Mouse (Mus musculus) cerebral cortex, adult 2 months (tissue): ENCODE measurements around the gene Slc39a11.

Experiments used
- WGBS: fragments of 180-500 bp; shearing (Covaris S2); methylation state at CpG from one replicate; pipeline ENCODE4 v1.1.7; 2018; 5-methylcytosine and 5-hydroxymethylcytosine counted together

The Slc39a11 gene

DNA sequence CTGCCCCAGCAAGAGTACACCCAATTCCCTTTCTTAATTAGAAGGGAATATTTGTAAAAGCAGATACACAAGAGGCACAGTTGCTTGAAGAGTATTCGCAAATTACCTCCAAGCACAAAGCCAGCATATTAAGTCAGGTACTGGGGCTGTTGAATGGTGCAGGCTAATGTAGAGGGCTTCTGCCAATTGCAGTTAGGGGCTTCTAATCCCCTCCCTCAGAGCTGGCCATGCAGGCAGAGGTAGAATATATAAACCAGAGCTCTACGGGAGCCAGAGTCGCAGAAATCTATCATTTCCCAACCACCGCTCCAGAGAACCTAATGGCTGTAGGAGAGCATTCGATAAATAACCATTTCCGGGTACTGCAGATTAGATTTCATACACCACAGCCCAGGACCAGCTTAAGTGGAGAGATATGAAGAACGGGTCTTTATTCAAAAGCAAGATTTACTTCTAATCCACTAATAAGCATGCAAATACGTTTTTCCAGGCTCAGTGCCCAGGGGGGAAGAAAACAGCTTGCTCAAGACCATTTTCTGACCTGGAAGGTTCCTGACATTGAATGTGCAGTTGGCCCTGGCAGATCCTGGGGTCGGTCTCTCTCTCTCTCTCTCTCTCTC lies 302.9 kb downstream of the Slc39a11 start:
- WGBS, result 76% methylated on average over 9 of the region's 9 CpGs

- 43% methylated on average over 8 of the region's 8 CpGs for WGBS
Measured at GRCm38 (mm10) chr11:113339770-113340169, 310.1 kb downstream of the Slc39a11 start.

DNA sequence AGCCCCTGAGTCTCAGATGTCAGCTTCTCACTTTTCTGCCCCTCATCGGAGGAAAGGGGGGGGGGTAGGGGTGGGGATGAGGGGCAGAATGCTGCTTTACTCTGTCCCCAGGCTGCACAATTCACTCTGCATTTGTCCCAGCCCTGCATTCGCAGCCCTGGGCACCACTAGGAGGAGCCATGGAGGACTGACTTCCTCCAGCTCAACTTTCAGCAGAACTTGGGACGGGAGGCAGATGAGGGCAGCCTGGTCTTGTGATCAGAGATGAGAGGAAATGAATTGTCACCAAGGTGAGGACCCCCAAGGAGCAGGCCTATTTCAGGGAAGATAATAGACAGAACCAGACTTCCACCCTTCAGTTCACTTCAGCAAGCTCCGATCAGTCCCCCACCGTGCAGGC lies 311.3 kb downstream of the Slc39a11 start:
- 64% methylated on average over 5 of the region's 5 CpGs for WGBS

DNA sequence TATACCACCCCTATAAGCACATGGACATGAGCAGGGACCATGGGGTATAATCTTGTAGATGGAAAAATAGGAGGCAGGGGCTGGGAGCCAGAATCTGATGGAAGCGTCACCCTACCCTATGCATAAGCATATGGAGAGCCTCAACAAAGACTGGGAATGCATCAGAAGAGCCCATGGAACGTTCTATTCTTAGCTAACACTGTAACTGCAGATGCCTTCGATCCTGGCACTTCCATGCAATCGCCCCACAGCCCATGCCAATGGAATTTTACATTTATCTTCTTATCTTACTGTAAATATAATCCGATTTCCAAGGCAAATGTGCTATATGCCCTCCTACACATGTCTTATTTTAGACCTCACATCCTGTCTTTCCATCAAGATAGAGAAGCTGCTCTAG lies 314.2 kb downstream of the Slc39a11 start:
- 63% methylated on average over 5 of the region's 5 CpGs for WGBS

DNA sequence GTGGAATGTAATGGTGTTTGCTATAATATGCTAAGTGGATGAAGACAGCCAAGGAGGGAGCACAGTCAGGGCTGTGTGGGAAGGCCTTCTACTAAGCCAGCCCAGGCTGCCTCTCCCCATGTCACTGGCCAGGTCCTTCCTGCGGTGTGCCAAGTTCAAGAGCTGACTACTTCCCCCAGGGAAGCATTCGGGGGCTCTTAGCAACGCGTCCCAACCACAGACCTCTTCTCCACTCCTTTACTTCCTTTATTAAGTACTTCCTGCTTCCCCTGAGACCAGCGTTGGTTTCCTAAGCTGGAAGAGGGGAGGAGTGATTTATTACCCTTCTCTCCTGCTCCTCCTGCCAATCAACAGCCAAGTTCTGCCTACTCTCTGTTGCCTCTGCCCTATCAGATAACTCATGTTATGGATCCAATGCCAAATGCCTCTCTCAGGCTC lies 315.4 kb downstream of the Slc39a11 start:
- WGBS, result 56% methylated on average over 5 of the region's 5 CpGs

DNA sequence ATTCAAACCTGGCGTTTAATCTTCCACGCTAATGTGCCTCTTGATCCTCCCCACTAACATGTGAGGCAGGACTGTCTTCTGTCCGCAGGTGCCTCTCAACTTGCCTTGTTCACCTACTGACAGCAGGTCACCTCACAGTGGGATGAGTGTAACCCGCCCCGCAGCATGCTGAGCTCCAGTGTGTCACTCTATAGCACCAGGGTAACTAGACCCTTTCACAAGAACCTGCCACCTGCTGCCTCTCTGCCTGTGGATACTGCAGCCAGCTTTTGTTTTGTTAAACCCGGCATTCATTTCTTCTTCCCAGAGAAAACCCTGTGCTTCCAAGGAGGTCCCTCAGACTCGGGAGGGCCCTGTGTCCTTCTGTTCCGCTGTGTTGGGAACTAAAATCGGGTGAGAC lies 316.3 kb downstream of the Slc39a11 start:
- 79% methylated on average over 9 of the region's 9 CpGs for WGBS

GRCm38 (mm10) chr11:113330061-113330591 lies 319.8 kb downstream of the Slc39a11 start:
- 91% methylated on average over 13 of the region's 13 CpGs for WGBS

- 61% methylated on average over 3 of the region's 3 CpGs for WGBS
Measured at GRCm38 (mm10) chr11:113327499-113328062, 322.3 kb downstream of the Slc39a11 start.

GRCm38 (mm10) chr11:113326387-113327011 lies 323.4 kb downstream of the Slc39a11 start:
- WGBS, result 30% methylated on average over 18 of the region's 18 CpGs

- 93% methylated on average over 3 of the region's 3 CpGs for WGBS
Measured at GRCm38 (mm10) chr11:113321601-113322000, 328.3 kb downstream of the Slc39a11 start.

GRCm38 (mm10) chr11:113309265-113309951 lies 340.5 kb downstream of the Slc39a11 start:
- 81% methylated on average over 10 of the region's 10 CpGs for WGBS

- WGBS, result 72% methylated on average over 4 of the region's 4 CpGs
Measured at GRCm38 (mm10) chr11:113308256-113308941, 341.5 kb downstream of the Slc39a11 start.

DNA sequence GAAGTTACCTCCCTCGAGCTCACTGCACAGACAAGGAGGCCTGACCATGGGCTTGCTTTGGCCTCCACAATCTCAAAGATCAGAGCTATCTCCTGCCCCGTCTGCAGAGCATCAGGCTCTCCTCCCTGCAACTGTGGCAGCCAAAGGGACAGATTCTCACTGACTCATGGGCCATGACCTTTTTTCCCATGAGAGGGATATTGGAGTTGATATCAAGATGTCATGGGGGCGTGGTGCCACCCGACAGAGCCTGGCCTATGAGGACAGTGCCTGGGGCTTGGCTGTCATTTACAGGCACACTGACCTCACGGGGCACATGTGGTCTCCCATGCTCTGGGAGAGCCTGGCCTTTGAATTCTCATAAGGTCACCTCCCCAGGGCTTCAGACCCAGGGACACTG lies 346.7 kb downstream of the Slc39a11 start:
- WGBS, result 98% methylated on average over 5 of the region's 5 CpGs

DNA sequence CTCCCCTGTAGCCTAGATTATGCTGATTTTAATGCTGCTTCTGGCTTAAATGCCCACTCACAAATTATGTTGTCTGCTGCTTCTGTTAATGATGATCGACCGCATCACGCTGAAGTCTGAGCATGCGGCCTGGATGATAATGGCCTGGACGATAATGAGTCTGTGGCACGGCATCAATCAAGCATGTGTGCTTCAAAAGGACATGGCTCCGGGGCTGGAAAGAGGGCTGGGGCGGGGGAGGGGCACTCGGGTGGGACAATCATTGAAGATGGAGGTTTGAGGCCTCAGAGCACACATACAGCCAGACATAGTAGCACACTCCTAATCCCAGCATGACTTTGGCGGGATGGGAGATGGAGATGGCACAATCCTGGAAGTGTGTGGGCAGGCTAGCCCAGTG lies 350.4 kb downstream of the Slc39a11 start:
- WGBS, result 71% methylated on average over 10 of the region's 10 CpGs

DNA sequence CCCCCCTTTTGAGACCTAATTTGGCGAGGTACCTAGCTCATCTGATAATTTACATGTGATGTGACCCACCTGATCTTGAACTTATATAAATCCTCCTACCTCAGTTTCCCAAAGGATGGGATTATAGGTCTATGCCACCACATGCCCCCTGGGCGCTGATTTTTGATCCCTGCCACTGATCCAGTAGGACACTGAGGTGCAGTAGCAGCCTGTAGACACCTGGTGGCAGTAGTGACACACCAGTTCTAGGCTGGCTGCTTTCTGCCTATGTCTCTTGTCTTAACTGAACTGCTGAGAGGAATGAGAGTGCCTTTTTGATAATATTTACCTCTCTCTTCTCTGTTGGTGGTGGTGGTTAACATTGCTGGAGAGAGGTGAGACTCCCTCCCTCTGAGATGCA lies 352.1 kb downstream of the Slc39a11 start:
- WGBS, result 35% methylated on average over 2 of the region's 2 CpGs

DNA sequence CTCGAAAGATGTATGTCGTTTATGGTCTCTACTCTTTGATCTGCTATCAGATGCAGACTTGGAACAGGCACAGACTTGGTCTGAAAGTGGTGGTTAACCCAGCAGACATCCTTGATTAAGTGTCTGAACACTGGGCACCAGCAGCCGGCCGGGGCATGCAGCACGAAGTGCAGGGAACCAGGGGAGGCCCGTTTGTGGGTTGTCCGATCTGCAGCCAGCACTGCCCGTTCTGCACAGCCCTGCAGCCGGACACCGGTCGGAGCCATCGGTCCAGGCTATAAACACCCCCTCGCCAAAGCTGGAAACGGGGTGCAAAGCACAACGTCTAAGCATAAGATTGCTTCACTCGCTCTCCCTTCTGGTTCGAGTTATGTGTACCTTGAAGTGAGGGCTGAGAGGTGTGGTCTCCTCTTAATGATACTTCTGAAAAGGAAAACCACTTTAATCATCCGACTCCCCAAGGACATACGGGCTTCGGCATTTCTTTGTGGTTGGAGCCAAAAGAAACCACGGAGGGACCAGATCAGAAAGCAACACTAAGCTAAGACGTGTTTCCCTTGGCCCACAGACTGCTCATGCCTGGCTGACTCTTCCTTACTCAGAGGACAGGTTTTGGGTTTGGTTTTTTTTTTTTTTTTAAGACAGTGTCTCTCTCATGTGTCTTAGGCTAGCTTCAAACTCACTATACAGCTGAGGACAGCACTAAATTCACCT lies 352.8 kb downstream of the Slc39a11 start:
- 90% methylated on average over 22 of the region's 22 CpGs for WGBS

- WGBS, result 26% methylated on average over 7 of the region's 7 CpGs
Measured at GRCm38 (mm10) chr11:113296162-113296561, 353.7 kb downstream of the Slc39a11 start.

DNA sequence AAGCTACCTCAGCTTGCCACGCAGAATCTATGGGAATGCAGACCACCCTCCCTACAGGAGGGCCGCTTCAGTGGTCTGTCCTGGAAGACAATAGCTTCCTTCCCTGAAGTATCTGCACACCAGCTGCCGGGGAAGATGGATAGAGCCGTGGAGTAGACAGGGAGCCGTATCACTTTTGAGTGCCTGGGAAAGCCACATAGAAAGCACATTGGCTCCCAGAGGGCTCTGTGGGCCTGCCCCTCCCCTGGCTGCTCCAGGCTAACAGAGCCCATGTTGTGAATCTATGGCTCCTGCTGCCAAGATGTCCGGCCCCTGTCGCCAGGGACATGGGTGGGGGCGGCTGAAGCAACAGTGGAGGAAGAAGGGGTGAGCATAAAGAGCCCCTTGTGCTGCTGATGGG lies 355.4 kb downstream of the Slc39a11 start:
- 59% methylated on average over 8 of the region's 8 CpGs for WGBS

DNA sequence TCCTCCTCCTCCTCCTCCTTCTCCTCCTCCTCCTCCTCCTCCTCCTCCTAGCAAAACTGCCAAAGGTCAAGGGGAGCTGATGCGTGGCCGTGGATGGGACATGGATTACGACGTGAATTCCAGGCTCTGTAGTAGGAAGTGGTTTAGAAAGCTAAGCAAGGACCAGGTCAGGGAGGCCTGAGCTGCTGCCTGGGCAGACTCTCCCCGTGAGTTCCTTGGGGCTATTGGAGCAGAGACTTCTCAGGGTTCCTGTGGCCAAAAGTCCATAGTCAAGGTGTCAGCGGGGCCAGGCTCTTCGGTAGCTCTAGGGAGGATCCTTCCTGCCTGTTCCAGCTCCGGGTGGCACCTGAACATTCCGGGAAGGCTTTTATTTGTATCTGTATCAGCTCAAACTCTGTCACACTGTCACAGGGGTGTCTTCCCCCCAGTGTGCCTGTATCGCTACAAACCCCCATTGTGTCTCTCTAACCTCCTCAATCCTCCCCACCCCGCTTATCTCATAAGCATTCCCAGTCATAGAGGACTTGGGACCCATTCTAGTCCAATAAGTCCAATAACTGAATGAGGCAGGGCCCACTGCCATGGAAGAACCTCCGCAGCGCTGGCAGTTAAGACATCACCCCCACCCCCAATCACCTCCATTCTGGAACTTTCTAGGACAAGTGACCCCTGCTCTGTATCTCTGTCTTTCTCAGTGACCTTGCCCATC lies 356.8 kb downstream of the Slc39a11 start:
- 85% methylated on average over 13 of the region's 13 CpGs for WGBS
